Mouse (Mus musculus) cortical plate, adult 2 months (tissue): ENCODE data around the gene Sft2d1. TPM values are rescaled to one million over a fixed set of nuclear protein-coding genes. Genes with fewer than 3 reads are reported as not detected.
"Not testable (repeated sequence)": the region's sequence is repeated elsewhere in the genome, so short reads cannot be mapped to it uniquely, and the experiment has no call there.

ENCODE experiments used
- H3K27ac ChIP-seq: fragments of 200-500 bp; 2 replicates; pipeline ENCODE4 v1.5.1; 2012; ENCODE audit warnings: low read length, control low read depth, inconsistent platforms; ENCODE audit not compliant: insufficient read depth
- H3K4me1 ChIP-seq: fragments of 200-500 bp; 2 replicates; pipeline ENCODE4 v1.6.1; 2011; ENCODE audit warnings: low read length; ENCODE audit not compliant: control insufficient read depth, insufficient read depth
- H3K4me3 ChIP-seq: fragments of 200-500 bp; 2 replicates; pipeline ENCODE4 v1.5.1; 2011; ENCODE audit warnings: mild to moderate bottlenecking, low read length, control low read depth; ENCODE audit not compliant: insufficient read depth
- CTCF ChIP-seq: fragments of 200-500 bp; IDR thresholded peaks from 2 replicates; pipeline ENCODE4 v1.5.1; 2011; ENCODE audit warnings: mild to moderate bottlenecking, control low read depth, low read length; ENCODE audit not compliant: insufficient read depth; ENCODE audit errors: extremely low read depth
- POLR2A ChIP-seq: fragments of 200-500 bp; IDR thresholded peaks from 2 replicates; pipeline ENCODE4 v1.6.1; 2011; ENCODE audit warnings: mild to moderate bottlenecking, low read length, control low read depth; ENCODE audit not compliant: insufficient read depth; ENCODE audit errors: extremely low read depth
- polyA plus RNA-seq: library from polyadenylated mRNA; depleted of rRNA; stranded (reverse); fragments of >200 nt; gene quantifications from 2 replicates; pipeline ENCODE4 v1.2.3, GENCODE M21; 2012; rRNA removed

The Sft2d1 gene
- 117 and 124 TPM in 2 replicates for polyA plus RNA-seq

GRCm38 (mm10) chr17:8310838-8311614 is at the start of gene Sft2d1:
Gene Sft2d1 (plus strand): TSS chr17:8311102.
- TF ChIP-seq CTCF (no peak), POLR2A (peak; percentile 96)
- peaks cover 10% of the 10 kb centered on the region for H3K4me1 ChIP-seq
- H3K27ac ChIP-seq = peak within 1 kb of the TSS; percentile 61
- H3K4me3 ChIP-seq = peak within 1 kb of the TSS; percentile 57

DNA sequence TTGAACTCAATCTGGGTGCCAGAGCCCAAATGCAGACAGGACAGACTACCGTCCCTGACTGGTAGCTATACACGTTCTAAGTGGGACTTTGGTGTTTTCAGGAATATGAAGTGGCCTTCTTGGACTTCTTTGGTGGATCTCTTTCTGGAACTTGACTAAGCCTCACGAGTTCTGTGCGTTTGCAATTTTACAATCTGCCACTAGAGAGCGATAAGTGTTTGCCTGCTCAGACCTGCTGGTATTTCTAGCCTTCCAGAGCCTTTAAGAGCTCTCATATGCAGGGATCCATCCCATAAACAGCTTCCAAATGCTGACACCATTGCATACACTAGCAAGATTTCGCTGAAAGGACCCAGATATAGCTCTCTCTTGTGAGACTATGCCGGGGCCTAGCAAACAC is 46.3 kb upstream of the Sft2d1 start:
- peak; percentile 84 for TF ChIP-seq CTCF
- not testable (repeated sequence) for H3K27ac ChIP-seq, H3K4me1 ChIP-seq, H3K4me3 ChIP-seq

GRCm38 (mm10) chr17:8272054-8272749 is 38.7 kb upstream of the Sft2d1 start:
- no peaks in the 10 kb centered on the region for H3K4me1 ChIP-seq
- TF ChIP-seq CTCF (no peak), POLR2A (no peak)
- H3K27ac ChIP-seq = no peak overlapping the region
- no peak overlapping the region for H3K4me3 ChIP-seq

- no peaks in the 10 kb centered on the region for H3K4me1 ChIP-seq
- H3K27ac ChIP-seq = no peak overlapping the region
- TF ChIP-seq CTCF (no peak), POLR2A (no peak)
- no peak overlapping the region for H3K4me3 ChIP-seq
These were observed 38.0 kb upstream of the Sft2d1 start for GRCm38 (mm10) chr17:8272951-8273350.

DNA sequence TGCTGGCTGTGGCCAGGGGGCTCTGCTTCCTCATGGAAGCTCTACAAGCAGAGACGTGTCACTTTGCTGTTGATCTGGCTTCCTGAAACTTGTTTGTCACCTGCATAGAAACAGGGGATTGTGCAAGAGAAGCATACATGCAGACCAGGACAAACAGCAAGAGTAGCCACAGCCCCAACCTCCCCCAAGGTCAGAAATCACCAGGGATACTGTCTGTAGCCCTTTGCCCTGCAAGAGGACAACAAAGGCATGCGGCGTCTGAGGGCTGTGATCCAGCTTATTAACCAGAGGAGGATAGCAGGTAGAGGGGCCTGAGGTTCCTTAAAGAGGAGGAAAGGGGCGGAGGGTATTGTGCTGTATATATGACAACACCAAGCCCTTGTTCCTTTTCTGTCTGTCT is 34.8 kb upstream of the Sft2d1 start:
- H3K4me3 ChIP-seq = no peak overlapping the region
- no peaks in the 10 kb centered on the region for H3K4me1 ChIP-seq
- H3K27ac ChIP-seq = no peak overlapping the region
- no peak for TF ChIP-seq POLR2A
- no peak for TF ChIP-seq CTCF

DNA sequence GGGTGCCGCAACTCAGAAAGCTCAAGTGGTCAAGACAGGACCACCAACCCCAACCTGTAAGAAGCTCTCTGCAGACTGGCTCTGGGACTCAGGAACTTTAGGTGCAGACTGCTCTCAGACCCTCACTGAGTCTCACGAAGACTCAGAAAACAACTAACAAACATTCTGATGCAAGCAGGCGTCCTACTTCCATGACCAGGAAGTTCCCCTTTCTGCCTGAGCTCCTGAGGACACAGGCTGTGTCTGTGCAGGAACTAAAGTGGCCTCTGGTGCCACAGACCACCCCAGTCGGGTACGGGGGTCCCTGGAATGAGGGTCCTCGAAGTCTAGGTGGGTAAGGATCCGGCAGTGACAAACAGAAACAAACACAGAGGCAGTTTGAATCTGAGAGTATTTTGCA is 34.2 kb upstream of the Sft2d1 start:
- TF ChIP-seq CTCF (no peak), POLR2A (no peak)
- Histone ChIP-seq H3K4me1 (no peaks in the 10 kb centered on the region), H3K4me3 (no peak overlapping the region), H3K27ac (no peak overlapping the region)

GRCm38 (mm10) chr17:8277266-8277665 is 33.6 kb upstream of the Sft2d1 start:
- Histone ChIP-seq H3K4me1 (no peaks in the 10 kb centered on the region), H3K27ac (no peak overlapping the region), H3K4me3 (no peak overlapping the region)
- TF ChIP-seq POLR2A (no peak), CTCF (no peak)

DNA sequence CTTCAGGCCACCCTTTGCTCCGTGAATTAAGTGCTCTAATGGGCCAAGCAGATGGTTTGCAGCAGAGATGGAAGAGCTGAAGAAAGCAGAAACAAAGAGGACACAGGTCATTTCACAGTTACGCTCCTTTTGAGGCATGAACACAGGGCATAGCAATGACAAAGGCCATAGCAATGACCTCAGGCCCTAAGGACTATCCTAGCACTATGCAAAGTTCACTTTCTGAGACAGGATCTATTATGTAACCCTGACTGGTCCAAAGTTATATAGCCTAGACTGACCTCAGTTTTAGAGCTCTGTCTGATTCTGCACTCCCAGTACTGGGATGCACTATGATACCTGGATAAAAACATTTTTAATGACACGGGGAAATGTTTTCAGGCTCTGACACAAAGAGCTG is 32.5 kb upstream of the Sft2d1 start:
- Histone ChIP-seq H3K27ac (no peak overlapping the region), H3K4me1 (no peaks in the 10 kb centered on the region), H3K4me3 (no peak overlapping the region)
- TF ChIP-seq CTCF = no peak
- no peak for TF ChIP-seq POLR2A

DNA sequence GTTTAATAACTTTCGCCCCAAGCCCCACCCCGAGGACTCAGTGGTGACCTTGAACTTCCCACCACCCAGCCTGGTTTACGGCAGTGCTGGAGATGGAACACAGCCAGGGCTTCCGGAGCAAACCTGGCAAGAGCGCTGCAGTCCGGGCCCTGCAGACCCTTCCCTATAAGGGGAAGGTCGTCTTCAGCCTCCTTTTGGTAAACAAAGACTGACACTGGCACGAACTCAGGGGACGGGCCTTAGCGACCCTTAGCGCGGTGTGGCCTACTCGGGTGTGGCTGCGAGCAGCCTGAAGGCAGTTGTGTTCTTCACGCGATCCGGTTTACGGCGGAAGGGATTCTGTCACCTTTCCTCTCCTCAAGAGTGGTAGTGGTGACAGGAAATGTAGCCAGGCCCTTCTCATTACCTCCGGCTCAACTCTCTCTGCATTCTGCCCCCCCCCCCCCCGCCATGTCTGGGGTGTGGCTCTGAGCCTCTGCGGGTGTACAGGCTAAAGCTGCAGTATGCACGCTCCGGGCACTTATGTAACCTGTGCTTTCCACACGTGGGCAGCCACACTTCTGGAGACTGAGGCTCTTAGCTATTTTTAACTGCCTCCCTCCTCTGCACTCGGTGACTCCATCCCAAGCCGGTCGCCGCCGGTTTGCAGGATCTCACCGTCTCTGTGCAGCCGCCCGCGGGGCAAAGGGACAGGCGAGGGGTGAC is 27.9 kb upstream of the Sft2d1 start, which contains the start of gene Mpc1:
Gene Mpc1 (plus strand): TSS at position 84 of the 705 bp plus-strand sequence.
- Histone ChIP-seq H3K4me1 (peaks cover 2% of the 10 kb centered on the region; the same call in 1 of the 2 replicates), H3K27ac (peak within 1 kb of the TSS; percentile 97), H3K4me3 (peak within 1 kb of the TSS; percentile 99)
- TF ChIP-seq CTCF = no peak
- 0 out of 2 replicates have a peak, but pooled peaks have one; percentile 39 for TF ChIP-seq POLR2A

DNA sequence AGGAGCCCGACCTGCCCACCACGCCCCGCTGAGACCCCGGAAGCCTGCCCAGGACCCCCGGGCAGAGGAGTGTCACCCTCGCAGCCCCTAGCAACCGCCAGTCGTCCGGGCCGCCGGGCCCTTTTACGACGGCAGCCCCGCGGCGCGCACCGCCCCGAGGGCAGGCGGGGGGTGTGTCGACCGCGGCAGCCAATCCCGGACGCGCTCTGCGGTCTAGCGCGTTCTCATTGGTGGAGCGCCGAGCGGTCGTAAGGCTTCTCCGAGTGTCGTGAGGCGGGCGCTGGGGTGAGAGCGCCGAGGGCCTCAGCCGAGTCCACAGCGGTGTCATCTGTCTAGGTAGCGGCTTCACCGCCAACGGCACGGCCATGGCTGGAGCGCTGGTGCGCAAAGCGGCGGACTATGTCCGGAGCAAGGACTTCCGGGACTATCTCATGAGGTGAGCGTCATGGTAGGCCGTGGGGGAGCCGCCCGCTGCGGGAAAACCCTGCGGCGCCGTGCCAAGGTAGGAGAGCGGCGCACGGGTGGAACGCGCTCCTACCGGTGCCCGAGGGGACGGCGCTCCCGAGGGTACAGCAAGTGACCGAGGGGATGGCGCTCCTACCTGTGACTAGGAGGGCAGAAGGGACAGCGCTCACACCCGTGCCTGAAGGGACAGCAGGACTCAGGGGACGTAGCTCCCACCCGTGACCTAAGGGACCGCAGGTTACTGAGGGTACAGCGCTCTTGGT is 27.2 kb upstream of the Sft2d1 start:
- Histone ChIP-seq H3K4me3 (peak overlapping the region; percentile 99), H3K27ac (peak overlapping the region; percentile 97), H3K4me1 (peaks cover 2% of the 10 kb centered on the region; the same call in 1 of the 2 replicates)
- TF ChIP-seq CTCF (0 out of 2 replicates have a peak, but pooled peaks have one; percentile 4), POLR2A (peak; percentile 93)
